In the genomic region with DNA sequence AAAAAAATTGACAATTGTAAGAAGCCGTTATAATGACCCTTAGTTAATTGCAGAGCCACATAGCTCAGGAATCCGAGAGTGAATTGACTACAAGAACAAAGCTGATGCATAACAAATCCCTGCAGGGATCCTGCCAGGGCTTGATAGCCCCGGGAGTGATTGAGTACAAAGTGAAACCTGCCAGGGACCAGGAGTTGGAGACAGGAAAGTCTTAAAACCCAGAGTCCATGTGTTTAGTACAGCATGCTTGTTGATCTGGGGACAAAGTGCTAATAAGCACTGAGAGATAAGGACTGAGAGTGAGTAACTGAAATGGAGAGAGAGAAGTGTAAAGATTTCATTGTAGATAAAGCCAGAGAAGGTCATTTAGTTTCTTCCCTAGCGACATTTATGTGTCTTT, we compare ENCODE assay signal across 23 mouse cellular contexts. TPM values are rescaled to one million over a fixed set of nuclear protein-coding genes. Genes with fewer than 3 reads are reported as not detected.
A peak's percentile ranks its signal among the peaks of the same experiment; 100 is the strongest.
DNase-seq lines count a peak whose midpoint lies in the region; ATAC-seq and TF ChIP-seq lines count a peak whose summit lies in the region.
"Had no signal": no experiment of that assay in that cellular context is flagged by ENCODE, and none has a peak within 500 bp of the region (broad histone marks: within the 10 kb centered on the region; RNA-seq: fewer than 3 reads in every experiment).

No protein-coding gene starts in this region.

- H3K9ac ChIP-seq in heart, adult 2 months (ENCODE audit: low read depth, low read length), result no peak overlapping the region
- 0 out of 2 replicates have a peak overlapping the region, but pooled peaks have one; percentile 17 for H3K9ac ChIP-seq in heart, postnatal 0 days (replicated peaks; ENCODE audit: low read depth, low read length)
- H3K9ac ChIP-seq: forebrain, postnatal 0 days; hindbrain, embryonic 12.5 days; limb, embryonic 12.5 days; liver, embryonic 13.5 days; lung, embryonic 15.5 days; neural tube, embryonic 12.5 days had no signal

- H3K9me3 ChIP-seq in heart, postnatal 0 days (replicated peaks; ENCODE audit: control insufficient read depth, low read length), result no peaks in the 10 kb centered on the region
- H3K9me3 ChIP-seq: hindbrain, embryonic 12.5 days; limb, embryonic 12.5 days; liver, embryonic 13.5 days; lung, embryonic 15.5 days; neural tube, embryonic 12.5 days had no signal

- peak overlapping the region; percentile 21; the same call in 1 of the 2 replicates for H3K4me2 ChIP-seq in heart, postnatal 0 days (ENCODE audit: low read depth, low read length)
- H3K4me2 ChIP-seq: hindbrain, embryonic 12.5 days; limb, embryonic 12.5 days; liver, embryonic 13.5 days; lung, embryonic 15.5 days; neural tube, embryonic 12.5 days had no signal

- DNase-seq in heart, adult 2 months, result no peak
- DNase-seq in heart, adult 8-10 months (ENCODE audit: low spot score), result no peak
- peak; percentile 10 for DNase-seq in 416B (ENCODE audit: low read depth)
- peak; percentile 55 for DNase-seq in ES-CJ7 (ENCODE audit: low read depth, low spot score)
- DNase-seq in heart, postnatal 0 days (ENCODE audit: low spot score), result no peak
- no peak for DNase-seq in left cerebral cortex, postnatal 10 days (ENCODE audit: extremely low spot score in 1 of 2, low spot score in 2 of 2)
- DNase-seq in cerebellum, adult 9-11 months, result no peak
- no peak for DNase-seq in lung, adult 18-20 months
- DNase-seq: adrenal gland, adult 2 months; cerebellum, adult 9-10 months; forebrain, postnatal 0 days; kidney, postnatal 4 days; layer of hippocampus, adult 9-11 months; liver, embryonic 13.5 days; lung, postnatal 4 days; right cerebral cortex, adult 18-20 months; thymus, postnatal 25 days had no signal

- no peak for TF ChIP-seq EP300 in heart, adult 2 months (IDR thresholded peaks at IDR 0.05; ENCODE audit: insufficient read depth, low read depth, low read length)
- no peak for TF ChIP-seq EP300 in heart, postnatal 0 days (IDR thresholded peaks at IDR 0.05; ENCODE audit: low read depth)

- TF ChIP-seq POLR2A in heart, adult 2 months (IDR thresholded peaks at IDR 0.05; ENCODE audit: insufficient read depth, low read depth, low read length), result no peak

- no peak for TF ChIP-seq CTCF in heart, adult 2 months (IDR thresholded peaks at IDR 0.05)
- TF ChIP-seq CTCF in heart, postnatal 0 days (IDR thresholded peaks at IDR 0.05; ENCODE audit: low read depth), result no peak

- H3K4me3 ChIP-seq in heart, adult 2 months, result no peak overlapping the region
- no peak overlapping the region for H3K4me3 ChIP-seq in heart, postnatal 0 days (ENCODE audit: low read depth, low read length)
- H3K4me3 ChIP-seq: hindbrain, embryonic 12.5 days; limb, embryonic 12.5 days; liver, embryonic 13.5 days; lung, embryonic 15.5 days; neural tube, embryonic 12.5 days had no signal

- H3K36me3 ChIP-seq in heart, adult 2 months (ENCODE audit: control insufficient read depth, insufficient read depth, low read length), result no peaks in the 10 kb centered on the region
- H3K36me3 ChIP-seq in heart, postnatal 0 days (replicated peaks; ENCODE audit: control insufficient read depth, insufficient read depth, low read length), result no peaks in the 10 kb centered on the region
- H3K36me3 ChIP-seq: hindbrain, embryonic 12.5 days; limb, embryonic 12.5 days; liver, embryonic 13.5 days; lung, embryonic 15.5 days; neural tube, embryonic 12.5 days had no signal

- peaks cover 4% of the 10 kb centered on the region; the same call in 1 of the 2 replicates for H3K4me1 ChIP-seq in heart, adult 2 months (ENCODE audit: control insufficient read depth, insufficient read depth, low read length)
- 0 out of 2 replicates have a peak, but pooled peaks cover 10% of the 10 kb centered on the region for H3K4me1 ChIP-seq in heart, postnatal 0 days (ENCODE audit: control insufficient read depth, insufficient read depth)
- H3K4me1 ChIP-seq: hindbrain, embryonic 12.5 days; limb, embryonic 12.5 days; liver, embryonic 13.5 days; lung, embryonic 15.5 days; neural tube, embryonic 12.5 days had no signal

- H3K79me2 ChIP-seq in heart, adult 2 months (replicated peaks; ENCODE audit: control insufficient read depth, insufficient read depth, low read length), result no peaks in the 10 kb centered on the region

- WGBS in heart, adult 2 months, result 16% methylated on average over 4 of the region's 4 CpGs
- WGBS in heart, postnatal 0 days, result 18% methylated on average over 4 of the region's 4 CpGs

- no peaks in the 10 kb centered on the region for H3K27me3 ChIP-seq in heart, adult 2 months (ENCODE audit: control insufficient read depth, insufficient read depth, low read length)
- no peaks in the 10 kb centered on the region for H3K27me3 ChIP-seq in heart, postnatal 0 days (ENCODE audit: control insufficient read depth, insufficient read depth, low read length)
- H3K27me3 ChIP-seq: hindbrain, embryonic 12.5 days; limb, embryonic 12.5 days; liver, embryonic 13.5 days; lung, embryonic 15.5 days; neural tube, embryonic 12.5 days had no signal

- peak overlapping the region; percentile 10; the same call in 1 of the 2 replicates for H3K27ac ChIP-seq in heart, adult 2 months
- H3K27ac ChIP-seq in heart, postnatal 0 days (ENCODE audit: low read depth), result peak overlapping the region; percentile 36
- H3K27ac ChIP-seq: hindbrain, embryonic 12.5 days; limb, embryonic 12.5 days; liver, embryonic 13.5 days; lung, embryonic 15.5 days; neural tube, embryonic 12.5 days had no signal

- ATAC-seq in heart, postnatal 0 days (ENCODE audit: insufficient read depth, low read depth), result no peak
- ATAC-seq: forebrain, postnatal 0 days; inflammation-experienced regulatory T-cells, adult 6 months had no signal

- intact Hi-C loops in heart, adult 2 months (cut with DNase I), result loop anchor here (5.0 kb wide), 1 partner anchor 33 kb away; the partner anchor contains the start of gene Ank2
- intact Hi-C loops in left cerebral cortex, postnatal 10 days (cut with DNase I), result loop anchor here (10.0 kb wide), 1 partner anchor 215 kb away; no protein-coding TSS in a partner anchor

RNA-seq across cellular contexts. Expression of gene Larp7, which starts 22.9 kb away (rescaled TPM):
- 10 to 100 TPM; 21.6 to 23.4 TPM for total RNA-seq in heart, adult 2 months (2021)
- 2.6 and 5.9 TPM in 2 replicates for polyA plus RNA-seq in heart, adult 2 months (2012; rRNA removed)
- 10 to 100 TPM; 19.6 to 24.9 (median 22.9) TPM for total RNA-seq in heart, adult 8-10 months (2022)
- 8.2 and 16.5 TPM in 2 replicates for total RNA-seq in heart, postnatal 0 days (2014; rRNA removed; ENCODE audit: low replicate concordance)
- 36.5 and 41.5 TPM in 2 replicates for polyA plus RNA-seq in heart, postnatal 0 days (2015; fragmentation: Nextera tagmentation; extraction: Ambion mirVana)
- 10 to 100 TPM; 17.8 to 18.0 TPM for total RNA-seq in left cerebral cortex, postnatal 10 days (2021)
- polyA plus RNA-seq: adrenal gland, adult 2 months had no signal

RNA-seq across cellular contexts. Expression of gene Zgrf1, which starts 23.0 kb away (rescaled TPM):
- under 1 TPM; 0.47 to 0.66 TPM for total RNA-seq in heart, adult 2 months (2021)
- 0.27 and 0.59 TPM in 2 replicates for polyA plus RNA-seq in heart, adult 2 months (2012; rRNA removed)
- under 1 TPM; 0.63 to 0.97 (median 0.76) TPM for total RNA-seq in heart, adult 8-10 months (2022)
- 5.9 and 6.4 TPM in 2 replicates for total RNA-seq in heart, postnatal 0 days (2014; rRNA removed; ENCODE audit: low replicate concordance)
- polyA plus RNA-seq in heart, postnatal 0 days (2015; fragmentation: Nextera tagmentation; extraction: Ambion mirVana), result 1.9 and 2.3 TPM in 2 replicates
- total RNA-seq in left cerebral cortex, postnatal 10 days (2021), result 1 to 10 TPM; 2.5 to 3.0 TPM

RNA-seq across cellular contexts. Expression of gene Ank2, which starts 31.1 kb away (rescaled TPM):
- 100 to 1,000 TPM; 269 to 290 TPM for total RNA-seq in heart, adult 2 months (2021)
- polyA plus RNA-seq in heart, adult 2 months (2012; rRNA removed), result 96.1 and 155 TPM in 2 replicates
- 100 to 1,000 TPM; 297 to 377 (median 334) TPM for total RNA-seq in heart, adult 8-10 months (2022)
- total RNA-seq in heart, postnatal 0 days (2014; rRNA removed; ENCODE audit: low replicate concordance), result 138 and 177 TPM in 2 replicates
- 38.8 and 45.1 TPM in 2 replicates for polyA plus RNA-seq in heart, postnatal 0 days (2015; fragmentation: Nextera tagmentation; extraction: Ambion mirVana)
- 1,000 to 10,000 TPM; 1,080 to 1,091 TPM for total RNA-seq in left cerebral cortex, postnatal 10 days (2021)
- total RNA-seq: monocyte, adult 5-6 weeks had no signal

Comparison
In these comparisons a context has a peak if more than half of its experiments do, and no peak if none do; other contexts are left out.
1. DNase-seq: peak in 416B (single experiment) and ES-CJ7 (single experiment); none in heart, adult 2 months (0 of 2), heart, adult 8-10 months (single experiment), heart, postnatal 0 days (single experiment), left cerebral cortex, postnatal 10 days (0 of 2), cerebellum, adult 9-11 months (single experiment) and lung, adult 18-20 months (0 of 2).